Mouse (Mus musculus): ENCODE data around the gene Htt.
"Not testable (repeated sequence)": the region's sequence is repeated elsewhere in the genome, so short reads cannot be mapped to it uniquely, and the experiment has no call there.

Gene Htt

GRCm38 (mm10) chr5:34761509-34761908, at the start of gene Htt:
Gene Htt, plus strand, starts transcription at chr5:34761740.
- DNase-seq: peak; percentile 97

GRCm38 (mm10) chr5:34714371-34714770, 47.2 kb upstream of the Htt start:
- not testable (repeated sequence) for DNase-seq

GRCm38 (mm10) chr5:34714816-34715215, 46.7 kb upstream of the Htt start:
- no peak for DNase-seq

GRCm38 (mm10) chr5:34729141-34729540, 32.4 kb upstream of the Htt start:
- DNase-seq: no peak

GRCm38 (mm10) chr5:34730255-34730654, 31.3 kb upstream of the Htt start:
- DNase-seq: no peak

GRCm38 (mm10) chr5:34751477-34751876, 10.1 kb upstream of the Htt start:
- DNase-seq: no peak

GRCm38 (mm10) chr5:34758762-34759161, 2.8 kb upstream of the Htt start:
- no peak for DNase-seq

- DNase-seq: peak; percentile 8
These were observed 561 bp upstream of the Htt start for GRCm38 (mm10) chr5:34760850-34761508.

GRCm38 (mm10) chr5:34761934-34762611, 533 bp downstream of the Htt start:
- peak; percentile 43 for DNase-seq

- no peak for DNase-seq
These were observed 10.3 kb downstream of the Htt start for GRCm38 (mm10) chr5:34771818-34772217.

GRCm38 (mm10) chr5:34772696-34773245, 11.2 kb downstream of the Htt start:
- DNase-seq: no peak

GRCm38 (mm10) chr5:34773392-34773791, 11.9 kb downstream of the Htt start:
- DNase-seq: no peak

GRCm38 (mm10) chr5:34785027-34785426, 23.5 kb downstream of the Htt start:
- DNase-seq: no peak

- no peak for DNase-seq
These were observed 29.6 kb downstream of the Htt start for GRCm38 (mm10) chr5:34791141-34791540.

GRCm38 (mm10) chr5:34800292-34800953, 38.9 kb downstream of the Htt start:
- DNase-seq: no peak

- no peak for DNase-seq
These were observed 44.5 kb downstream of the Htt start for GRCm38 (mm10) chr5:34806038-34806437.

- no peak for DNase-seq
These were observed 61.0 kb downstream of the Htt start for GRCm38 (mm10) chr5:34822431-34823149.

GRCm38 (mm10) chr5:34854079-34854478, 92.5 kb downstream of the Htt start:
- DNase-seq: no peak

GRCm38 (mm10) chr5:34865367-34865766, 103.8 kb downstream of the Htt start:
- no peak for DNase-seq

- DNase-seq: not testable (repeated sequence)
These were observed 118.8 kb downstream of the Htt start for GRCm38 (mm10) chr5:34880307-34880706.

- no peak for DNase-seq
These were observed 119.5 kb downstream of the Htt start for GRCm38 (mm10) chr5:34881023-34881422.

GRCm38 (mm10) chr5:34885250-34885649, 123.7 kb downstream of the Htt start:
- no peak for DNase-seq

GRCm38 (mm10) chr5:34889252-34889651, 127.7 kb downstream of the Htt start:
- no peak for DNase-seq
